In the genomic region with DNA sequence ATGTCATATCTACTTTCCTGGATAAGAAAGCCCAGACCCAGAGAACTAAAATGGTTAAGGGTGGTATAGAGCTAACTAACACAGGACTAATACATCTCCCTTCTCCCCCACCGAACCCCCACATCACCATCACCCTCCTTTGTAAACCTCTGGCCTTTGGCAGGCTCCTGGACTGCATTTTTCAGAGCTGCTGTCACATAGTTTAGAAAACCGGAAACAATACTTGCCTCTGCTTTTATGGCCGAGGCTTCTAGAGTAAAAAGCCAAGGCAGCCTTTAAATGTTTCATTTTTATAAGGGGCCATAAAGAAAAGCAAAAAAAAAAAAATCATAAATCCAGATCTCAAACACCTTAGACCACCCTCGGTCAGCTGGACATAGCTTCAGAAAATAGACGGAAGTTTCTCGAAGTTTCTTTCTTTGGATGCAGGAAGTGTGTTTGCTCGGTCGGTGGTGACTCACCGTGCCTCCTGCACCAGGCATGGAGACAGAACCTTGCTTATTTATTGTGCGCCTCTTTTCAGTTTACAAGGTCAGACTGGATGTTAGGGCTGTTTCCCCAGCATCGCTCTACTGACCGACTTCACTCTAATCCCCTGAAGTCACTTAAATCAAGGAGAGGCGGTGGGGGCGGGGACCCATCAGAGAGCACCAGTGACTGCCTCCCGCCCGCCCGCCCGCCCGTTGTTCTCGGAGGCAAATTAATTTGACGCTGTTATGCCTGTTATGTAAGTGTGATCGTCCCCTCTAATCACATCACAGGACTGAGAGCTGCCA, we compare ENCODE assay signal across 8 mouse cellular contexts.
A peak's percentile ranks its signal among the peaks of the same experiment; 100 is the strongest.
DNase-seq lines count a peak whose midpoint lies in the region; ATAC-seq and TF ChIP-seq lines count a peak whose summit lies in the region.

No protein-coding gene starts in this region.

- H3K27me3 ChIP-seq in forebrain, embryonic 14.5 days (replicated peaks; ENCODE audit: control insufficient read depth, insufficient read depth, low read length): no peaks in the 10 kb centered on the region
- no peaks in the 10 kb centered on the region for H3K27me3 ChIP-seq in neural tube, embryonic 14.5 days (ENCODE audit: control insufficient read depth, insufficient read depth, low read length)

- H3K27ac ChIP-seq in forebrain, embryonic 14.5 days (ENCODE audit: low read depth, low read length): no peak overlapping the region
- no peak overlapping the region for H3K27ac ChIP-seq in neural tube, embryonic 14.5 days (ENCODE audit: low read depth, low read length)

- H3K36me3 ChIP-seq in forebrain, embryonic 14.5 days (ENCODE audit: control insufficient read depth, insufficient read depth, low read length): no peaks in the 10 kb centered on the region
- H3K36me3 ChIP-seq in neural tube, embryonic 14.5 days (ENCODE audit: control insufficient read depth, insufficient read depth, low read length): no peaks in the 10 kb centered on the region

- peak; percentile 74 for DNase-seq in brain, adult 2 months (ENCODE audit: low read depth, low spot score)
- DNase-seq in forebrain, embryonic 14.5 days (ENCODE audit: low spot score): peak; percentile 46
- peak; percentile 70 to 82 for DNase-seq in heart, postnatal 36 days
- peak; percentile 27 for DNase-seq in large intestine, adult 2 months (ENCODE audit: low read depth, low spot score)
- peak; percentile 51 for DNase-seq in lung, adult 2 months
- DNase-seq in MN1 (ENCODE audit: low spot score): no peak

- TF ChIP-seq CTCF in lung, adult 2 months (IDR thresholded peaks at IDR 0.05; ENCODE audit: insufficient read depth, low read length): no peak

- H3K4me1 ChIP-seq in forebrain, embryonic 14.5 days (ENCODE audit: control insufficient read depth, insufficient read depth, low read length): 0 out of 2 replicates have a peak, but pooled peaks cover 10% of the 10 kb centered on the region
- peaks cover 5% of the 10 kb centered on the region for H3K4me1 ChIP-seq in lung, adult 2 months (ENCODE audit: control insufficient read depth, insufficient read depth, low read length)
- peaks cover 12% of the 10 kb centered on the region; the same call in 1 of the 2 replicates for H3K4me1 ChIP-seq in neural tube, embryonic 14.5 days (ENCODE audit: control insufficient read depth, insufficient read depth, low read length)

- 10% methylated on average over 22 of the region's 22 CpGs for WGBS in forebrain, embryonic 14.5 days
- WGBS in large intestine, adult 2 months: 2% methylated on average over 22 of the region's 22 CpGs
- WGBS in lung, adult 2 months: 3% methylated on average over 22 of the region's 22 CpGs
- 5% methylated on average over 22 of the region's 22 CpGs for WGBS in neural tube, embryonic 14.5 days

- peak overlapping the region; percentile 42 for H3K4me2 ChIP-seq in forebrain, embryonic 14.5 days (ENCODE audit: low read length)
- peak overlapping the region; percentile 52 for H3K4me2 ChIP-seq in neural tube, embryonic 14.5 days (ENCODE audit: low read depth, low read length)

- ATAC-seq in CD4-positive, CD25-positive, alpha-beta regulatory T cell, adult 4 months: peak; percentile 81
- ATAC-seq in forebrain, embryonic 14.5 days: peak; percentile 42; the same call in 1 of the 2 replicates
- no peak for ATAC-seq in neural tube, embryonic 14.5 days (ENCODE audit: low read depth)

- TF ChIP-seq POLR2A in lung, adult 2 months (IDR thresholded peaks at IDR 0.05; ENCODE audit: borderline replicate concordance, extremely low read depth, low read depth, low read length): no peak

- H3K9me3 ChIP-seq in forebrain, embryonic 14.5 days (replicated peaks; ENCODE audit: control insufficient read depth, low read length): no peaks in the 10 kb centered on the region
- no peaks in the 10 kb centered on the region for H3K9me3 ChIP-seq in neural tube, embryonic 14.5 days (ENCODE audit: control insufficient read depth, low read length)

- H3K4me3 ChIP-seq in forebrain, embryonic 14.5 days (ENCODE audit: low read depth, low read length): peak overlapping the region; percentile 6; the same call in 1 of the 2 replicates
- H3K4me3 ChIP-seq in lung, adult 2 months (replicated peaks; ENCODE audit: extremely low read depth, low read depth, low read length): peak overlapping the region; percentile 52
- H3K4me3 ChIP-seq in neural tube, embryonic 14.5 days (ENCODE audit: low read depth, low read length): peak overlapping the region; percentile 2; the same call in 1 of the 2 replicates

- intact Hi-C loops in heart, postnatal 36 days (cut with DNase I): loop anchor here (5.0 kb wide), 1 partner anchor 162 kb away; no protein-coding TSS in a partner anchor

- H3K9ac ChIP-seq in forebrain, embryonic 14.5 days (ENCODE audit: low read length): peak overlapping the region; percentile 26; the same call in 1 of the 2 replicates
- 0 out of 2 replicates have a peak overlapping the region, but pooled peaks have one; percentile 34 for H3K9ac ChIP-seq in neural tube, embryonic 14.5 days (replicated peaks; ENCODE audit: low read depth, low read length)

Comparison
In these comparisons a context has a peak if more than half of its experiments do, and no peak if none do; other contexts are left out.
1. H3K4me3 ChIP-seq: peak in every context shown above with its lines; median percentile 52 in lung, adult 2 months; 6 in forebrain, embryonic 14.5 days; 2 in neural tube, embryonic 14.5 days.